In the genomic region with DNA sequence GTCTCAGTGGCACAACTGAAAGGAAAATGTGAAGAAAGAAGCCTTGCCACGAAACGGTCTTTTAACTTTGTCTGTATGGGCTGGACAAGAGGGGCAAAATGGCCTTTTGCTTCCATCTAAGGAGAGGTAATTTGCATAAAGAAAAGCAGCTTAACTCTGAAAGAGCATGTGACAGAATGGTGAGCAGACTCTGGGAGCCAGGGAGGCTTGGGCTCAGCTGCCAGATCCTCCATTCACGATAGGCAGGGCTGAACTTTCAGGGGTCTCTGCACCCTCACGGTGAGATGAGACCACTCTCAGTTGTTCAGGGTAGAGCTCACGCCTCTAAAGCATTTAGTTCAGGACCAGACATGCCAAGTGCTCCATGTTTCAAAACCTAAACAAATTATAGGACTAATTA, we compare ENCODE assay signal across 23 mouse cellular contexts.
"Had no signal": no experiment of that assay in that cellular context is flagged by ENCODE, and none has a peak within 500 bp of the region (broad histone marks: within the 10 kb centered on the region; RNA-seq: fewer than 3 reads in every experiment).

No protein-coding gene starts in this region.

- H3K4me2 ChIP-seq: heart, embryonic 11.5 days; heart, embryonic 13.5 days; heart, embryonic 15.5 days; hindbrain, embryonic 13.5 days; hindbrain, embryonic 15.5 days; intestine, embryonic 15.5 days; limb, embryonic 12.5 days had no signal

- H3K9ac ChIP-seq: heart, embryonic 13.5 days; heart, embryonic 15.5 days; hindbrain, embryonic 13.5 days; hindbrain, embryonic 15.5 days; intestine, embryonic 15.5 days; limb, embryonic 12.5 days had no signal

- H3K9me3 ChIP-seq: heart, embryonic 15.5 days; hindbrain, embryonic 13.5 days; hindbrain, embryonic 15.5 days; intestine, embryonic 15.5 days; limb, embryonic 10.5 days; limb, embryonic 12.5 days had no signal

- H3K4me3 ChIP-seq: heart, adult 2 months; heart, embryonic 13.5 days; heart, embryonic 15.5 days; hindbrain, embryonic 13.5 days; hindbrain, embryonic 15.5 days; intestine, embryonic 15.5 days; layer of hippocampus, adult 2 months; left cerebral cortex, adult 2 months; limb, embryonic 10.5 days; limb, embryonic 12.5 days had no signal

- H3K4me1 ChIP-seq: heart, embryonic 13.5 days; heart, embryonic 15.5 days; hindbrain, embryonic 13.5 days; hindbrain, embryonic 15.5 days; intestine, embryonic 15.5 days; limb, embryonic 10.5 days; limb, embryonic 12.5 days had no signal

- DNase-seq: gastrocnemius, postnatal 14 days; gastrocnemius, postnatal 36 days; heart, adult 11 months; heart, adult 2 months; heart, postnatal 14 days; heart, postnatal 36 days; kidney, adult 18-20 months; kidney, adult 8-10 months; kidney, postnatal 10 days; kidney, postnatal 25 days; kidney, postnatal 4 days had no signal

- H3K27ac ChIP-seq: heart, adult 2 months; heart, embryonic 13.5 days; heart, embryonic 15.5 days; hindbrain, embryonic 13.5 days; hindbrain, embryonic 15.5 days; intestine, embryonic 15.5 days; layer of hippocampus, adult 2 months; left cerebral cortex, adult 2 months; limb, embryonic 10.5 days; limb, embryonic 12.5 days had no signal

- H3K36me3 ChIP-seq: heart, embryonic 13.5 days; heart, embryonic 15.5 days; hindbrain, embryonic 13.5 days; hindbrain, embryonic 15.5 days; intestine, embryonic 15.5 days; limb, embryonic 10.5 days; limb, embryonic 12.5 days had no signal

- ATAC-seq: inflammation-experienced regulatory T-cells, adult 6 months; intestine, embryonic 15.5 days; intestine, postnatal 0 days had no signal

- H3K27me3 ChIP-seq: heart, embryonic 13.5 days; heart, embryonic 15.5 days; hindbrain, embryonic 13.5 days; hindbrain, embryonic 15.5 days; intestine, embryonic 15.5 days; limb, embryonic 12.5 days had no signal
